Mouse (Mus musculus) midbrain, embryonic 10.5 days (tissue): ENCODE measurements at regions not wholly inside any gene's neighbourhood (a gene's known extent, or its start where the extent isn't known, plus 50 kb on each side); places are given as distances from the start of the nearest gene placed in this dataset.
"Not testable (repeated sequence)": the region's sequence is repeated elsewhere in the genome, so short reads cannot be mapped to it uniquely, and the experiment has no call there.

Experiments used
- DNase-seq: peaks from one replicate; pipeline ENCODE4 v3.0.0-alpha.2; 2017; ENCODE audit warnings: low spot score
- H3K27ac ChIP-seq: fragments of 300-500 bp; sonication (generic); replicated peaks from 2 replicates; pipeline ENCODE4 v1.5.1; 2016; ENCODE audit warnings: mild to moderate bottlenecking
- H3K27me3 ChIP-seq: fragments of 300-500 bp; sonication (generic); 2 replicates; pipeline ENCODE4 v1.6.1; 2016; ENCODE audit warnings: low read depth, mild to moderate bottlenecking; ENCODE audit not compliant: poor library complexity, severe bottlenecking
- H3K36me3 ChIP-seq: fragments of 300-500 bp; sonication (generic); 2 replicates; pipeline ENCODE4 v1.6.1; 2016; ENCODE audit warnings: mild to moderate bottlenecking, moderate library complexity
- H3K4me1 ChIP-seq: fragments of 300-500 bp; sonication (generic); 2 replicates; pipeline ENCODE4 v1.6.1; 2016
- H3K4me3 ChIP-seq: fragments of 300-500 bp; sonication (generic); 2 replicates; pipeline ENCODE4 v1.5.1; 2016; ENCODE audit warnings: mild to moderate bottlenecking, moderate library complexity
- H3K9me3 ChIP-seq: fragments of 300-500 bp; sonication (generic); replicated peaks from 2 replicates; pipeline ENCODE4 v1.6.1; 2016; ENCODE audit warnings: mild to moderate bottlenecking
- WGBS: fragments of 180-500 bp; shearing (Covaris S2); methylation state at CpG from one replicate; pipeline ENCODE4 v1.1.7; 2016; 5-methylcytosine and 5-hydroxymethylcytosine counted together

DNA sequence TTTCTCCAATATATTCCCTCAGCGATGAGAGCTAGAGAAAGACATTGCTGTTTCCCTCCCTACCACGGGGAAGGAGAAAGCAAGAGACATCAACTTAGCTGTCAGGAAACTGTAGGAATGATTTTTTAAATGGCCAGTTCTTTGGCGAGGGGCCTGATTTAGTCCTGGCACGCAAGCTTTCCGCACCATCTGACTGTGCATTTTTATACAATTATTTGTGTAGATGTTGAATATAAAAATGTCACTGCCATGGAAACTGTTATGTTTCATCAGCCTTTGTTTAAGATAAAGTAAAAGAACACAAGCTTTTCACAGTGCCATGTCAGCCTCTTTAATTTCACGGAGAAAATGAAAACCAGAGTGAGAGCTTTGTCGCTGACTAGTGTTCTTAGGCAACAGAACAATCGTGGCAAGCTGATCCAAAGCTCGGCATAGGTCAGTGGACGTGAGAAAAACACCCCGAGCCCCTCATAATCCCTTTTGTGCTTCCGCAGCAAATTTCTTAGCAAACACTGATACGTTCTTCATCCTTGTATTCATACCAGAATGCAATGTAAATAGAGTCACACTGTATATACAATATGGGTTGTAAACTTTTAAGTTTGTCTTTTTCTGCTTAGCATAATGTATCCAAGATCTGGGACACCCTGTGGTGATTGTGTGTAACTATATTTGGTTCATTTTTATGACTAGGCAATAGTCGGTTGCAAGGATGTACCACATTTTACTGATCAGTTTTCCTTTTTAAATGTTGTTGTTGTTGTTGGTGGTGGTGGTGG lies 79.9 kb upstream of the Tars start:
- Histone ChIP-seq H3K27ac (no peak overlapping the region), H3K4me1 (no peaks in the 10 kb centered on the region), H3K4me3 (no peak overlapping the region), H3K36me3 (no peaks in the 10 kb centered on the region), H3K27me3 (no peaks in the 10 kb centered on the region), H3K9me3 (no peaks in the 10 kb centered on the region)
- DNase-seq = no peak
- WGBS = 80% methylated on average over 14 of the region's 14 CpGs

DNA sequence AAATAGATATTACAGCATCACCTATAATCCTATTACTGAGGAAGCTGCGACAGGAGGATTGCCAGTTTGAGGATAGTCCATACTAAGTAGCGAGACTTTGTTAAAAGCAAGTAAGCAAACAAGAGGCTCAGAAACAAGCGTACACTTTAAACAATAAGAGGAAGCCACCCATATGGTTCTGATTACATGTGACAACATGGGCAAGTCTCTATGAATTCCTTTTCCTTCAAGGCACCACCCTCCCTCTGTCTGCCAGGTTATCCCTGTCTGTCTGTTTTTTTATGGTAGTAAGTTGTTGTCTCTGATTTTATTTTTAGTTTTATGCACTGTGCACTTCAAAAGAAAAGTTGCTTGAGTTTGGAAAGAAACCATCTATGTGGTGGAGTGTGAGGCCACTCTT lies 76.8 kb upstream of the Tars start:
- 76% methylated on average over 3 of the region's 3 CpGs for WGBS
- Histone ChIP-seq H3K4me1 (no peaks in the 10 kb centered on the region), H3K9me3 (no peaks in the 10 kb centered on the region), H3K4me3 (no peak overlapping the region), H3K27me3 (no peaks in the 10 kb centered on the region), H3K27ac (no peak overlapping the region), H3K36me3 (no peaks in the 10 kb centered on the region)
- no peak for DNase-seq

DNA sequence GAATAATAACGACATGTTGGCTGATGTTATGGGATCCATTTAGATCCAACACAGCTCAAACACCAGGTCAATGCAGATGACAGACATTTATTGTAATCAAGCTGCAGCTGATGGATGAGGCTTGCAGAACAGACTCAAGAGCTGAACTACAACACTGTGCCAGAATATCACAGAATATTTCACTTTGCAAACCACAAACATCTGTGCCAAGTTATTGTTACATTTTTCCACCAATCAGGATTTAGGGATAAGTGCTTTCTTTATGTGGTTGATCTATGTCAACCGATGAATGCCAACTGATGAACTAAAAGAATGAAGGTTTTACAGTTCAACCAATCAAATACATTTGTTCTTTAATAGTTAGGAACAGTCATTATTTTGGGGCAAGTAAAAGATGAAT lies 63.9 kb upstream of the Tars start:
- DNase-seq = no peak
- no peak overlapping the region for H3K27ac ChIP-seq
- H3K4me1 ChIP-seq = peaks cover 4% of the 10 kb centered on the region
- H3K36me3 ChIP-seq = no peaks in the 10 kb centered on the region
- H3K27me3 ChIP-seq = no peaks in the 10 kb centered on the region
- H3K9me3 ChIP-seq = no peaks in the 10 kb centered on the region
- H3K4me3 ChIP-seq = no peak overlapping the region
- WGBS = 94% methylated on average over 2 of the region's 2 CpGs

DNA sequence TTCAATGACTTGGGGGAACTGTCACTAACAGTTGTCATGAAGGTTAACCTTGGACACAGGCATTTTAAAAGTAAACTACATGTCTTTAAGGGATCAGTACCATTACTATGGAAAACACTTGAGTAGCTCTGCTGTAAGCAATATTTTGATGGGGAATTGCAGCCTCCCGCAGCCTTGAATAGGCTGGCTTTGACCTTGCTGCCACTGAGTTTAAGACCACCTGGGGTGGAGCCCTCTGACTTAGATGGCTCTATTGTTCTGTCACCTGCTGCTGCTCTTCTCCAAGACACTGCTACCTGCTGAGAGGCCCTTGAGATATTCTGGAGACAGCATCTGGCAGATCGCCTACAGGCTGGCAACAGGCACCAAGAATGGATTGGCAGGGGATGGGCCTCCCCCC lies 62.1 kb upstream of the Tars start:
- H3K36me3 ChIP-seq, H3K27ac ChIP-seq, H3K9me3 ChIP-seq, H3K27me3 ChIP-seq, DNase-seq, H3K4me1 ChIP-seq, H3K4me3 ChIP-seq: not testable (repeated sequence)
- 35% methylated on average over 2 of the region's 2 CpGs for WGBS

DNA sequence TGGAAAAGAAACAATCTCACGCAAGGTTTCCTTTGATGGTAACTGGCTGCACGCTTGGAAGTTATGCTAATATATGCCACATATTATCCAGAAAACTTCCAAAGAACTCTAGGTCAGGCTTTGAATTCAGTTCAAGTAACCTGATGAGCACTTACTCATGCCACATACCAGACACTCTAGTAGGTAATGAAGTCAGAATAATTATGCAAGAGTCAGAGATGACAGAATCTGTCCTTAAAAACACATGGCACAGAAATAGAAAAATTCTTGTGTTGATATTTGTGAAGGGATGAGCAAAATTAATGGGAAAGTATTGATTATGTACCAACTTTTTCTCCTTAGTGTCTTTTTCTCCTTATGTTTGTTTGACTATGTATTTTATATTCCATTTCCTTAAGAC lies 59.8 kb upstream of the Tars start:
- H3K4me1 ChIP-seq = peaks cover 4% of the 10 kb centered on the region
- WGBS = 96% methylated on average over 2 of the region's 2 CpGs
- no peaks in the 10 kb centered on the region for H3K9me3 ChIP-seq
- H3K36me3 ChIP-seq = no peaks in the 10 kb centered on the region
- DNase-seq = no peak
- H3K27ac ChIP-seq = no peak overlapping the region
- no peaks in the 10 kb centered on the region for H3K27me3 ChIP-seq
- no peak overlapping the region for H3K4me3 ChIP-seq

DNA sequence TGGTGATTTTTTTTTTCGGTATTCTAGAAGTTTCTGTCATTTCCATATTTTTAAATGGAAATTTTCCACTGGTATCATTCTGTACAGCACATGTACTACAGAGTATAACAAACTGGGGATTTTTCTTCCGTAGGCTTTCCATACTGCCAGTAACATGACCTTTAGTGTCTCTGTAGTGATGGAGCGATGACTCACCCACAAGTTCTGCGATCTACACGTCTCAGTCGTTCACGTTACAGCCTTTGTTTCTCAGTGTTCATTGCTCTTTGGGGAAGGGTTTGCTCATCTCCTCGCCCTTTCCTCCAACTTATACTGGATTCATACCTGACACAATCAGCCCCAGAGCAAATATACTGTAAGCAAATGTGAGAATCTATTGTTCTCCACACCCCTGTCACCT lies 57.8 kb upstream of the Tars start:
- H3K4me3 ChIP-seq = no peak overlapping the region
- WGBS = 95% methylated on average over 8 of the region's 8 CpGs
- peaks cover 4% of the 10 kb centered on the region for H3K4me1 ChIP-seq
- H3K9me3 ChIP-seq = no peaks in the 10 kb centered on the region
- H3K27ac ChIP-seq = no peak overlapping the region
- H3K36me3 ChIP-seq = no peaks in the 10 kb centered on the region
- no peak for DNase-seq
- no peaks in the 10 kb centered on the region for H3K27me3 ChIP-seq

DNA sequence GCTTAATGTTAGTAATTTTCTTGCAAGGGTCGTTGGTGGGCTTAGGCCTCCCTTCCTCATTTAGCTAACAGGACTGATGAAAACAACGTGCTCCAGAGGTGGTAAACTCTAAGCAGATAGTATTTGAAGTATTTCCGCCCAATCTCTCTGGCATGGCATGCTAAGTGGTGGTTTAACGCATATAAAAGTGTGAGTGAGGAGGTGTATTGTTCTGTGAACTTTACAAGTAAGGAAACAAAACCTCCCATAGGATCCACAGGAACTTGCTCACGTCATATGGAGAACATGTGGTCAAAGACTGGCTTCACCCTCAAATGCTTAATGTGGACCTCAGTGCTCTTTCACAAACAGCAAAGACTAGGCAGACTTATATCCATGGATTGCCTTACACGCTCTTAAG lies 56.5 kb upstream of the Tars start:
- WGBS = 82% methylated on average over 6 of the region's 6 CpGs
- Histone ChIP-seq H3K36me3 (no peaks in the 10 kb centered on the region), H3K4me3 (no peak overlapping the region), H3K27ac (no peak overlapping the region), H3K4me1 (no peaks in the 10 kb centered on the region), H3K27me3 (no peaks in the 10 kb centered on the region), H3K9me3 (no peaks in the 10 kb centered on the region)
- no peak for DNase-seq

DNA sequence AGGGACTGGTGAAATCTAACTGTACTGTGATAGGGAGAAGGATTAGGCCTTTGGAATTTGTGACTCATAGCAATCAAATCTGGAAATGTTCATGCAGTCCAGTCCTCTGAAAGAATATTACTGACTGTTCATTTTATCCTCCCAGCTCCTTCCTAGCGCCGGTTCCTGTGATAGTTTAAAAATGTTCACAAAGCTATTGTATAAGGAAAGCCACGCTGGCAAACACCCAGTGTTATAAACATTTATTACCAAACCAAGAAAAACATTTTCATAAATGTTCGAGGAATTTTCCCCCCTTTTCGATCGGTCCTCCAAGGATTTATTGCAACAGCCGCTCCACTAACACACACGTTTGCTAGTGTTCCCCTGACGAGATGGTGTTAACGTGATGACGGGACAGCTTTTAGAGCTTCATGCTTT lies 55.9 kb upstream of the Tars start:
- no peak for DNase-seq
- Histone ChIP-seq H3K36me3 (no peaks in the 10 kb centered on the region), H3K27me3 (no peaks in the 10 kb centered on the region), H3K9me3 (no peaks in the 10 kb centered on the region), H3K27ac (no peak overlapping the region), H3K4me1 (no peaks in the 10 kb centered on the region), H3K4me3 (no peak overlapping the region)
- WGBS = 93% methylated on average over 11 of the region's 11 CpGs

DNA sequence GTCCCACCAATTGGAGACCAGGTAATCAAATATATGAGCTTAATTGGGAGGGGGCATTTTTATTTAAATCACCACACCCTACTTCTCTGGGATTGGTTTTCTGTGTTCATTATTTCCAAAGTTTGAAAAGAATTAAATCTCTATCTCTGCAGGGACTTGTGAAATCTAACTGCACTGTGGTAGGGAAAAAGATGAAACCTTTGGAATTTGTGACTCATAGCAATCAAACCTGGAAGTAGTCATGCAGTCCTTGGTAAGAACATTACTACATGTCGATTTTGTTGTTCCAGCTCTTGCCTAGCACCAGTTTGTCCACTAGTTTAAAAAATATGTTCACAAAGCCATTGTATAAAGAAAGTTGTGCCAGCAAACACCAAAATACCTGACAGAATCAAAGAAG lies 54.5 kb upstream of the Tars start:
- no peaks in the 10 kb centered on the region for H3K27me3 ChIP-seq
- no peaks in the 10 kb centered on the region for H3K4me1 ChIP-seq
- no peak overlapping the region for H3K27ac ChIP-seq
- DNase-seq = no peak
- H3K36me3 ChIP-seq = no peaks in the 10 kb centered on the region
- WGBS = 84% methylated on average over 1 of the region's 1 CpGs
- no peak overlapping the region for H3K4me3 ChIP-seq
- no peaks in the 10 kb centered on the region for H3K9me3 ChIP-seq

DNA sequence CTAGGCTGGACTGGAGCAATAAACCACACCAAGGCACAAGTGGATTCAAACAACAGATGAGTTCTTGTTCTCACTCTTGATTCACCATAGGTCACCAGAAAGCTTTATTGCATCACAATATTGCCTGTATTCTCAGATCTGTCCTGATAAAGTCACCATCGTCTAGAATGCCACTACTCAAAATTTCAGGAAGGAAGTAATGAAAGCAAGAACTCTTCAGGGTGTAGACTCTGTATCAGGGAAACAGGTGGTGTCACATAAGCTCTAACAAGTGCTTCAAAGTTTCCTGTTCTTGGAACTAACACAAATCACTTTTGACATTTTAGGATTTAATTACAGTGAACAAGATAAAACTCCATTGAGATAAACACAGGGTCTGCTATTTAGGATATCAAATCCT lies 52.2 kb upstream of the Tars start:
- no peak for DNase-seq
- Histone ChIP-seq H3K27me3 (no peaks in the 10 kb centered on the region), H3K27ac (no peak overlapping the region), H3K4me1 (no peaks in the 10 kb centered on the region), H3K9me3 (no peaks in the 10 kb centered on the region), H3K36me3 (no peaks in the 10 kb centered on the region), H3K4me3 (no peak overlapping the region)
- WGBS = 85% methylated on average over 1 of the region's 1 CpGs
